Comparison of ENCODE assay signal across 9 mouse cellular contexts in the genomic region with DNA sequence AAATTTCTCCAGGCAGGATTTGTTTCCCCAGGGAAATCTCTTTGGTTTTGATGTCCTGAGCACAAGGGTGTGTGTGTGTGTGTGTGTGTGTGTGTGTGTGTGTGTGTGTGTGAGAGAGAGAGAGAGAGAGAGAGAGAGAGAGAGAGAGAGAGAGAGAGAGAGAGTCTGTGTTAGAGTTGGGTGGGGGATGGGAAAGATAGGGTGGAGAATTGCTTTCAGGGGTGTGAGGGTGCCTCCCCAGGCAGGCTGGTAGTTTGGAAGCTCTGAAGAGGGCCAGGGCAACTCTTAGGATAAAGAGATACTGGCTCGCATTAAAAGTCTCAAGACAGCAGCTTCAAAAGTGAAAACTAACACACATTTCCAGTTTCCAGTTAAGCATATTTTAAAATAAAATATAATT.
DNase-seq lines count a peak whose midpoint lies in the region; ATAC-seq lines count a peak whose summit lies in the region.
"Had no signal": no experiment of that assay in that cellular context is flagged by ENCODE, and none has a peak within 500 bp of the region (broad histone marks: within the 10 kb centered on the region; RNA-seq: fewer than 3 reads in every experiment).

No protein-coding gene starts in this region.

- H3K27me3 ChIP-seq in heart, embryonic 12.5 days (replicated peaks) = no peaks in the 10 kb centered on the region
- H3K27me3 ChIP-seq in hindbrain, embryonic 12.5 days = peaks cover 28% of the 10 kb centered on the region
- H3K27me3 ChIP-seq in midbrain, embryonic 11.5 days (ENCODE audit: control insufficient read depth, insufficient read depth, low read length) = no peaks in the 10 kb centered on the region
- H3K27me3 ChIP-seq: CH12.LX had no signal

- no peaks in the 10 kb centered on the region for H3K36me3 ChIP-seq in heart, embryonic 12.5 days
- H3K36me3 ChIP-seq in hindbrain, embryonic 12.5 days = no peaks in the 10 kb centered on the region
- H3K36me3 ChIP-seq in midbrain, embryonic 11.5 days (ENCODE audit: control insufficient read depth, insufficient read depth, low read length) = no peaks in the 10 kb centered on the region

- no peak for ATAC-seq in heart, embryonic 12.5 days (ENCODE audit: insufficient number of reproducible peaks, low FRiP score)
- 0 out of 2 replicates have a peak, but pooled peaks have one; percentile 14 for ATAC-seq in hindbrain, embryonic 12.5 days (ENCODE audit: low FRiP score)
- ATAC-seq in midbrain, embryonic 11.5 days (ENCODE audit: low FRiP score) = peak; percentile 5; the same call in 1 of the 2 replicates

- peaks cover 22% of the 10 kb centered on the region for H3K4me1 ChIP-seq in heart, embryonic 12.5 days (replicated peaks)
- H3K4me1 ChIP-seq in brown adipose tissue, adult 24 weeks (ENCODE audit: control insufficient read depth, insufficient read depth, insufficient read length, low read length) = no peaks in the 10 kb centered on the region
- peaks cover 21% of the 10 kb centered on the region for H3K4me1 ChIP-seq in hindbrain, embryonic 12.5 days
- 0 out of 2 replicates have a peak, but pooled peaks cover 2% of the 10 kb centered on the region for H3K4me1 ChIP-seq in midbrain, embryonic 11.5 days (ENCODE audit: control insufficient read depth, insufficient read depth, low read length)

- H3K4me2 ChIP-seq in heart, embryonic 12.5 days = peak overlapping the region; percentile 73
- peak overlapping the region; percentile 79 for H3K4me2 ChIP-seq in hindbrain, embryonic 12.5 days (replicated peaks)
- peak overlapping the region; percentile 80 for H3K4me2 ChIP-seq in midbrain, embryonic 11.5 days

- DNase-seq in heart, adult 8-10 months (ENCODE audit: low spot score) = no peak
- DNase-seq in midbrain, embryonic 11.5 days (ENCODE audit: low spot score, missing footprints) = no peak
- no peak for DNase-seq in spleen, postnatal 10 days (ENCODE audit: low spot score in 2 of 2)
- no peak for DNase-seq in urinary bladder, adult 18-20 months (ENCODE audit: low spot score in 2 of 2)
- no peak for DNase-seq in retina, embryonic 14.5 days (ENCODE audit: low spot score)

- H3K9me3 ChIP-seq in heart, embryonic 12.5 days (replicated peaks) = no peaks in the 10 kb centered on the region
- no peaks in the 10 kb centered on the region for H3K9me3 ChIP-seq in hindbrain, embryonic 12.5 days (replicated peaks)
- no peaks in the 10 kb centered on the region for H3K9me3 ChIP-seq in midbrain, embryonic 11.5 days (ENCODE audit: control insufficient read depth, low read length)

- H3K4me3 ChIP-seq in heart, embryonic 12.5 days = peak overlapping the region; percentile 69
- H3K4me3 ChIP-seq in brown adipose tissue, adult 24 weeks (ENCODE audit: insufficient read depth, low read depth, low read length) = peak overlapping the region; percentile 85
- H3K4me3 ChIP-seq in hindbrain, embryonic 12.5 days = peak overlapping the region; percentile 51; the same call in 1 of the 2 replicates
- H3K4me3 ChIP-seq in midbrain, embryonic 11.5 days (ENCODE audit: low read depth, low read length) = peak overlapping the region; percentile 55; the same call in 1 of the 2 replicates

- H3K9ac ChIP-seq in heart, embryonic 12.5 days = peak overlapping the region; percentile 88
- H3K9ac ChIP-seq in hindbrain, embryonic 12.5 days = peak overlapping the region; percentile 73
- no peak overlapping the region; the same call in 1 of the 2 replicates for H3K9ac ChIP-seq in midbrain, embryonic 11.5 days (ENCODE audit: low read length)

- peak overlapping the region; percentile 96 for H3K27ac ChIP-seq in heart, embryonic 12.5 days (ENCODE audit: poor library complexity, severe bottlenecking)
- H3K27ac ChIP-seq in brown adipose tissue, adult 24 weeks (replicated peaks; ENCODE audit: low read depth, low read length) = peak overlapping the region; percentile 91
- H3K27ac ChIP-seq in hindbrain, embryonic 12.5 days = peak overlapping the region; percentile 85; the same call in 1 of the 2 replicates
- peak overlapping the region; percentile 72; the same call in 1 of the 2 replicates for H3K27ac ChIP-seq in midbrain, embryonic 11.5 days (ENCODE audit: low read depth, low read length)

- 15% methylated on average over 1 of the region's 1 CpGs for WGBS in heart, embryonic 12.5 days
- 22% methylated on average over 1 of the region's 1 CpGs for WGBS in hindbrain, embryonic 12.5 days
- 20% methylated on average over 1 of the region's 1 CpGs for WGBS in midbrain, embryonic 11.5 days
